Mouse (Mus musculus) CD4-positive naive resting alpha-beta T cell, adult 57 days (primary cell): ENCODE data around the gene Sac3d1. TPM values are rescaled to one million over a fixed set of nuclear protein-coding genes. Genes with fewer than 3 reads are reported as not detected.

Source experiments
- total RNA-seq: library from RNA; stranded (reverse); gene quantifications from one replicate; pipeline ENCODE4 v1.2.4, GENCODE M21; 2023

Sac3d1 gene
- 13.2 TPM for total RNA-seq

GRCm38 (mm10) chr19:6117986-6118676 is at the start of gene Sac3d1:
Gene Sac3d1 (minus strand): TSS chr19:6118650.

GRCm38 (mm10) chr19:6141394-6141749 is 22.9 kb upstream of the Sac3d1 start, which contains the start of gene Arl2:
Gene Arl2 (minus strand): TSS chr19:6141548.

DNA sequence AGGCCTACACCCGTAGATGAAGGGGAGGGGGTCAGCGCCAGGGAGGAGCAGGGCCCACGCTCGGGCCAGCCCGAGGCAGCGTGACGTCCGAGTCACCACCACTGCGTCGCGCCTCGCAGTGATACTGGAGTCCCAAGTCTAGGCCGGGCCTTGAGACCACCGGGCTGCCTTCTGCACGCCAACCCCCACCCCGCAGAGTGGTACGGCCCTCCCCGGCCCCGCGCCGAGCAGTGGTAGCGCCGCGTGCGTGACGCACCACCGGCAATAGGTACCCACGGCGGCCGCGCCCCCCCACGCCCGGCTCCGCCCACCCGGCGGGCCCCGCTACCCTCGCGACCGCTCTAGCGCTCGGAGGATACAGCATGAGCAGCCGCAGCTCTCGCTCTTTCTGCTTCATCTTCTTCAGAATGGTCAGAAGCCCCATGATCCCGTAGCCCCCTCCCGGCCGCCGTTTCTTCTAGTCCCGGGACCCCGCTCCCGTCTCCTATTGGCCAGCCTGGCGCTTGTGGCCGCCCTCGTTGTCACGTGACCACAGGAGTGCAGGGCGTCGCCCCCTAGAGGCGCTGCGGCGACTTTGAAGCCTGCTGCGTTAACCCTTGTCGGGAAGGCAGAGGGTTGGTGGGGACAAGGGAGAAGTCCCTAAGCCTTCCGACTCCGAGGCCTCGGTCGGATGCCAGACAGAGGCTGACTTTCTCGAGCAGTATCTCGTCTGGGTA is 22.4 kb upstream of the Sac3d1 start, which contains the start of gene Batf2:
Gene Batf2, plus strand, starts transcription at position 306 of the 716 bp plus-strand sequence.

GRCm38 (mm10) chr19:6127760-6128341 is 9.4 kb upstream of the Sac3d1 start, which contains the start of gene Snx15:
Gene Snx15 (minus strand): TSS chr19:6128304.

DNA sequence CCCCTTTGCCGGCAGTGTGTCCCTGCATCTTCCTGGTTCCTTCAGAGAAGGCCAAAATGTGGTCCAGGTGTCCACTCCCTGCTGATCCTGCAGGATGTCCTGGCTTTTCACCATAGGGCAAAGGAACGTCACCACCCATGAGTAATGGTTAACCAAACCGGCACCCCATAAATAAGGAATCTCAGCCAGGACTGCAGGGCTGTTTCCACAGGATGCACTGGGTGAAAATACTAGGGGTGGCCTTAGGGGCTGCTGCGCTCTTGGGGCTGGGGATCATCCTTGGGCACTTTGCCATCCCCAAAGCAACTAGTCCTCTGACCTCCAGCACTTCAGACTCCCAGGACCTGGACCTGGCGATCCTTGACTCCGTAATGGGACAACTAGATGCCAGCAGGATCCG is 12.9 kb downstream of the Sac3d1 start, which contains the start of gene Naaladl1:
Gene Naaladl1, plus strand, starts transcription at position 197 of the 400 bp plus-strand sequence.

GRCm38 (mm10) chr19:6094119-6094518 is 24.3 kb downstream of the Sac3d1 start, which contains the start of gene AC131692.1:
Gene AC131692.1 (plus strand): TSS chr19:6094419.

GRCm38 (mm10) chr19:6084478-6085248 is 33.8 kb downstream of the Sac3d1 start, which contains the start of the genes Zfpl1 and Cdca5:
Gene Zfpl1 (minus strand): TSS chr19:6084956.
Gene Cdca5 (plus strand): TSS chr19:6084983.

GRCm38 (mm10) chr19:6082156-6082555 is 36.3 kb downstream of the Sac3d1 start, which contains the start of gene Gm28374:
Gene Gm28374 (minus strand): TSS chr19:6082256.

GRCm38 (mm10) chr19:6079983-6080480 is 38.4 kb downstream of the Sac3d1 start, which contains the start of gene Tmem262:
Gene Tmem262 (plus strand): TSS chr19:6080033.

DNA sequence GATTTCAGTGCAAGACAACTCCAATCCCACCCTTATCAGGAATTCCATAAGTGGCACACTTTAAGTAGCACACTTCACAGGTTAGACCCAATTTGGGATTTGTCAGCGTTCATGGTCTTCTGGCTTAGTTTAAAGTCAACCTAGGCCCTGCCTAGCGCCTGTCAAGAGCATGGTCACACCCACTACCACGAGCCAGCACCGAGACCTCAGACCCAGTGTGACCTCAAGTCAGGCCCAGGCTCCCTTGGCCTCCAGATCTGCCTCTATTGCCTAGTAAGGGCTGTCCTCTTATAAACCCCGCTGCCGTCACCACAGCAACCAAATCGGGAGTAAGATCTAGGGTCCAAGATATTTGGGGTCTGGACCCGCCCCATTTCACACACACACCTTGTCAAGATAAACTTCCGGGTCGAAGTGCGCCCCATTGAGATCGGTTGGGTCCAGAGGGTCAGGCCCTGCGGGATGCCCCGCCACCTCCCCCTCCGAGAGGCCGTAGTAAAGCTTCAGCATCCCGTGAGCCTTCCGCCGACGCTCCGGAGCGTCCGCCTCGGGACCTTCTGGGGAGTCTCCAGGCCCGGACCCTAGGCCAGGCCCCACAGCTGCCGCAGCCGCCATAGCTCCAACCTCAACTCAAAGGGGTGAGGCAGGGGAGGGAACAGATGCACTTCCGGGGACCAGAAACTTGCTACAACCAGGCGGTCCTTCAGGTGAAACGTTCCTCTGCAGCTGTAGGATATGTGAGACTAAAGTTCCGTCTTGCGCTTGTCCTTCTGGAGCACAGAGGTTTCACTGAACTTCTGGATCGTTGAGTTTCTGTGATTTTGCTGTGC is 41.7 kb downstream of the Sac3d1 start, which contains the start of gene Vps51:
Gene Vps51, minus strand, starts transcription at position 668 of the 830 bp plus-strand sequence.

DNA sequence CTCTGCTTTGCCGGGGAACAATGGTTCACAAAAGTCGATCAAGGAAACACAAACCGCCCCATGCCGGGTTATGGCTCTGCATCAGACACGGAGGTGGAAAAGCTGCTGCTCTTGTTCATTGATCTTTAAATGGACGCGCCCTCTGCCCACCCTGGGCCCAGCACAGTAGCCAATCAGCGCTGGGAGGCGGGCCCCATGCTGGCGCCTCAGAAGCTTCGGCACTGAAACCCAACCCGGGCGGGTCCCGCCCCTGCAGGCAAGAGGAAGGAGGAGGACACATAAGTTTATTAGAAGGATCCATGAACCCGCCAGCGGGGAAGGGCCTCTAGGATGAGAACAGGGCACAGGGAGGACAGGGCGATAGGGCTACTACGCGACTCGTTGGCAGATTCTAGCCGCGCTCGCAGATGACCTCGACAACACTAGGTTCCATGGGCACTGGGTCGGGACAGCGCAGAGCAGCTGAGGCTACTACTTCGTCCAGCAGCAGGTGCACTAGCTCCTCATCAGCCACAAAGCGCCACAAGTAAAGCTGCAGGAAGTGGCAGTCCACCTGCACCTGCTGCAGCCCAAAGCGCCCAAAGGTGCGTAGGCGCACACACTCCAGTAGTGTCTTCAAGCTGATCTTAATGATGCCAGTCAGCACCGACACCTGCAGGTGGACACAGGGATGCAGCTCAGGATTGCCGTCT is 50.6 kb downstream of the Sac3d1 start, which contains the start of gene Tm7sf2:
Gene Tm7sf2, minus strand, starts transcription at position 650 of the 692 bp plus-strand sequence.

Other genes starting within 250 kb of the Sac3d1 start
- gene Frmd8, start 243.4 kb downstream of the Sac3d1 start, total RNA-seq: 161 TPM
- 29.7 TPM for gene Slc25a45, start 240.8 kb downstream of the Sac3d1 start, total RNA-seq
- 2.4 TPM for gene Tigd3, start 224.5 kb downstream of the Sac3d1 start, total RNA-seq
- 153 TPM for gene Dpf2, start 205.6 kb downstream of the Sac3d1 start, total RNA-seq
- 0.38 TPM for gene Cdc42ep2, start 193.8 kb downstream of the Sac3d1 start, total RNA-seq
- gene Pola2, start 154.4 kb downstream of the Sac3d1 start, total RNA-seq: 60.3 TPM
- not detected for gene Slc22a20, start 132.5 kb downstream of the Sac3d1 start, total RNA-seq
- gene Capn1, start 102.8 kb downstream of the Sac3d1 start, total RNA-seq: 129 TPM
- gene Syvn1, start 72.1 kb downstream of the Sac3d1 start, total RNA-seq: 56.5 TPM
- 21.1 TPM for gene Mrpl49, start 60.9 kb downstream of the Sac3d1 start, total RNA-seq
- gene Fau, start 60.8 kb downstream of the Sac3d1 start, total RNA-seq: 3,183 TPM
- gene Znhit2, start 57.5 kb downstream of the Sac3d1 start, total RNA-seq: 15.9 TPM
- gene Tm7sf2, start 50.3 kb downstream of the Sac3d1 start, total RNA-seq: 18.6 TPM
- 112 TPM for gene Vps51, start 41.4 kb downstream of the Sac3d1 start, total RNA-seq
- not detected for gene Tmem262, start 38.6 kb downstream of the Sac3d1 start, total RNA-seq
- 1.7 TPM for gene Gm28374, start 36.4 kb downstream of the Sac3d1 start, total RNA-seq
- 62.2 TPM for gene Zfpl1, start 33.7 kb downstream of the Sac3d1 start, total RNA-seq
- gene Cdca5, start 33.7 kb downstream of the Sac3d1 start, total RNA-seq: 0.95 TPM
- not detected for gene AC131692.1, start 24.2 kb downstream of the Sac3d1 start, total RNA-seq
- gene Naaladl1, start 12.9 kb downstream of the Sac3d1 start, total RNA-seq: not detected
- gene Snx15, start 9.7 kb upstream of the Sac3d1 start, total RNA-seq: 33.3 TPM
- not detected for gene Batf2, start 22.3 kb upstream of the Sac3d1 start, total RNA-seq
- gene Arl2, start 22.9 kb upstream of the Sac3d1 start, total RNA-seq: 26.4 TPM
- gene Majin, start 65.7 kb upstream of the Sac3d1 start, total RNA-seq: not detected
- not detected for gene Gpha2, start 107.7 kb upstream of the Sac3d1 start, total RNA-seq
- 26.0 TPM for gene Ppp2r5b, start 117.2 kb upstream of the Sac3d1 start, total RNA-seq
- gene Atg2a, start 123.0 kb upstream of the Sac3d1 start, total RNA-seq: 188 TPM
- 24.4 TPM for gene Ehd1, start 158.1 kb upstream of the Sac3d1 start, total RNA-seq
- 8.2 TPM for gene Cdc42bpg, start 187.8 kb upstream of the Sac3d1 start, total RNA-seq
- 38.0 TPM for gene Men1, start 216.3 kb upstream of the Sac3d1 start, total RNA-seq
- gene Map4k2, start 222.5 kb upstream of the Sac3d1 start, total RNA-seq: 557 TPM
- 1,089 TPM for gene Sf1, start 245.0 kb upstream of the Sac3d1 start, total RNA-seq